Mouse (Mus musculus): ENCODE measurements around the gene Rnf222.

DNA sequence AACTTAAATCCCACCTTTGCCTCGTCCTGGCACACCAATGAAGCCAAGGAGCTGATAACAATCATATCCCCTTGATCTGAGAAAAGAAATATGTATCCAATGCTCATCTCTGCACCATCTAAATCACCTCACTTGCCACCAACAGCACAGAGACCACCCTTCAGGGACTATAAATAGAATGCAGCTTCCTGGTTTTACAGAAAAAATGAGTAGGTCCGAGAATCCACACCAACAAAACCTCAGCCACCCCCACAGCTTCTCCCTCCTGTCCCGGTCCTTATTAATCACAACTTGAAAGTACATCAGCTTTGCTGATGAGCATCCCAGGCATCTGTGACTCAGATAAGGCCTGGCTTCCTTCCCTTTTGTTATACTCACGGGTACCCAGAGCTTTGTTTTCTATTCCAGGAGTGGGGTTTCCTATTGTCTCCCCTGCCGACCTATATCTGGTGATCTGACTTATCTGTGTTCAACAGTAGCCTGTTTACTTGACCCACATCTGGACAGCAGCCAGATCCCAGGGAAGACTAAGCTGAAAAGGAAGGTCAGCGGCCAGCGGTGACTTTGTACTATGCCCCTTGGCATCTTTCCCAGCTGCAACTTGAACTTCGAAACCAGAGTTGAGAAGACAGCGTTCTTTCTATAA lies 23.7 kb upstream of the Rnf222 start:
- TF ChIP-seq POLR2A (IDR thresholded peaks at IDR 0.05; ENCODE audit: insufficient read depth, low read depth, low read length) (no peak), CTCF (IDR thresholded peaks at IDR 0.05; ENCODE audit: insufficient read depth, low read depth, low read length) (no peak)
